Mouse (Mus musculus): ENCODE measurements around the gene Dhrs1. TPM values are rescaled to one million over a fixed set of nuclear protein-coding genes. Genes with fewer than 3 reads are reported as not detected.
A peak's percentile ranks its signal among the peaks of the same experiment; 100 is the strongest.

The Dhrs1 gene
- total RNA-seq, 2 experiments from 2014 or later: 29.1 to 33.0 TPM

- intact Hi-C loops (cut with DNase I): loop anchor here (2.0 kb wide), 1 partner anchor 85 kb away; no protein-coding TSS in a partner anchor
- no peak overlapping the region for H3K27ac ChIP-seq
- DNase-seq: peak; percentile 15
- TF ChIP-seq CTCF (IDR thresholded peaks at IDR 0.05): no peak
- no peak overlapping the region for H3K4me3 ChIP-seq
Measured at GRCm38 (mm10) chr14:55779656-55780055, 34.2 kb upstream of the Dhrs1 start.

- peak; percentile 16 for DNase-seq
- no peak overlapping the region for H3K4me3 ChIP-seq
- no peak for TF ChIP-seq CTCF (IDR thresholded peaks at IDR 0.05)
- intact Hi-C loops (cut with DNase I): no loop called here
- no peak overlapping the region for H3K27ac ChIP-seq
Measured at GRCm38 (mm10) chr14:55778686-55779085, 33.2 kb upstream of the Dhrs1 start.

- no peak for TF ChIP-seq CTCF (IDR thresholded peaks at IDR 0.05)
- H3K4me3 ChIP-seq: no peak overlapping the region
- intact Hi-C loops (cut with DNase I): no loop called here
- no peak overlapping the region for H3K27ac ChIP-seq
- DNase-seq: peak; percentile 10
Measured at GRCm38 (mm10) chr14:55777806-55778205, 32.3 kb upstream of the Dhrs1 start.

GRCm38 (mm10) chr14:55777176-55777575 lies 31.7 kb upstream of the Dhrs1 start:
- no peak for TF ChIP-seq CTCF (IDR thresholded peaks at IDR 0.05)
- intact Hi-C loops (cut with DNase I): no loop called here
- H3K27ac ChIP-seq: no peak overlapping the region
- DNase-seq: peak; percentile 1
- no peak overlapping the region for H3K4me3 ChIP-seq

GRCm38 (mm10) chr14:55776711-55777110 lies 31.2 kb upstream of the Dhrs1 start:
- H3K27ac ChIP-seq: no peak overlapping the region
- intact Hi-C loops (cut with DNase I): no loop called here
- H3K4me3 ChIP-seq: no peak overlapping the region
- peak; percentile 5 for DNase-seq
- TF ChIP-seq CTCF (IDR thresholded peaks at IDR 0.05): no peak

GRCm38 (mm10) chr14:55769087-55769703 lies 23.7 kb upstream of the Dhrs1 start:
- intact Hi-C loops (cut with DNase I): no loop called here
- Histone ChIP-seq H3K4me3 (no peak overlapping the region), H3K27ac (no peak overlapping the region)
- TF ChIP-seq CTCF (IDR thresholded peaks at IDR 0.05): no peak
- DNase-seq: no peak

GRCm38 (mm10) chr14:55768555-55768954 lies 23.1 kb upstream of the Dhrs1 start:
- Histone ChIP-seq H3K4me3 (no peak overlapping the region), H3K27ac (no peak overlapping the region)
- intact Hi-C loops (cut with DNase I): no loop called here
- no peak for TF ChIP-seq CTCF (IDR thresholded peaks at IDR 0.05)
- no peak for DNase-seq

- TF ChIP-seq CTCF (IDR thresholded peaks at IDR 0.05): peak; percentile 67
- Histone ChIP-seq H3K4me3 (peak overlapping the region; percentile 70), H3K27ac (peak overlapping the region; percentile 43; the same call in 1 of the 2 replicates)
- intact Hi-C loops (cut with DNase I): no loop called here
- DNase-seq: peak; percentile 77
Measured at GRCm38 (mm10) chr14:55767519-55768414, 22.3 kb upstream of the Dhrs1 start.

GRCm38 (mm10) chr14:55765696-55766095 lies 20.2 kb upstream of the Dhrs1 start, which contains the start of gene Ltb4r1:
Gene Ltb4r1 (plus strand): TSS chr14:55765962.
- H3K4me3 ChIP-seq: no peak within 1 kb of the TSS
- TF ChIP-seq CTCF (IDR thresholded peaks at IDR 0.05): no peak
- DNase-seq: no peak
- intact Hi-C loops (cut with DNase I): no loop called here
- H3K27ac ChIP-seq: no peak within 1 kb of the TSS

- intact Hi-C loops (cut with DNase I): no loop called here
- no peak for TF ChIP-seq CTCF (IDR thresholded peaks at IDR 0.05)
- Histone ChIP-seq H3K27ac (peak overlapping the region; percentile 79), H3K4me3 (peak overlapping the region; percentile 82)
- no peak for DNase-seq
Measured at GRCm38 (mm10) chr14:55763166-55763565, 17.7 kb upstream of the Dhrs1 start.

- H3K27ac ChIP-seq: peak overlapping the region; percentile 79
- peak; percentile 43 for TF ChIP-seq CTCF (IDR thresholded peaks at IDR 0.05)
- peak overlapping the region; percentile 82 for H3K4me3 ChIP-seq
- intact Hi-C loops (cut with DNase I): no loop called here
- peak; percentile 74 for DNase-seq
Measured at GRCm38 (mm10) chr14:55762001-55762821, 16.7 kb upstream of the Dhrs1 start.

GRCm38 (mm10) chr14:55761163-55761562 lies 15.7 kb upstream of the Dhrs1 start, which contains the start of gene Ltb4r2:
Gene Ltb4r2 (plus strand): TSS chr14:55761428.
- intact Hi-C loops (cut with DNase I): no loop called here

More at GRCm38 (mm10) chr14:55761163-55761562, 15.7 kb upstream of the Dhrs1 start, which contains the start of gene Ltb4r2:
- Histone ChIP-seq H3K4me3 (peak within 1 kb of the TSS; percentile 82), H3K27ac (peak within 1 kb of the TSS; percentile 79)
- no peak for TF ChIP-seq CTCF (IDR thresholded peaks at IDR 0.05)
- DNase-seq: no peak

Data from gastrocnemius, adult 2 months (tissue).